Mouse (Mus musculus) G1E (cell line): ENCODE results near the gene Sema3b.

Source experiments
- CTCF ChIP-seq: IDR thresholded peaks from 2 replicates; pipeline ENCODE4 v1.5.1; 2012; ENCODE audit warnings: low read depth, low read length, inconsistent platforms, mixed read lengths
- GATA1 ChIP-seq: IDR thresholded peaks from 2 replicates; pipeline ENCODE4 v1.6.1; 2012; ENCODE audit warnings: borderline replicate concordance, low read length, inconsistent platforms, mixed read lengths
- POLR2AphosphoS5 ChIP-seq: IDR thresholded peaks from 2 replicates; pipeline ENCODE4 v1.6.1; 2012; ENCODE audit warnings: low read depth, low read length, inconsistent platforms; ENCODE audit not compliant: insufficient replicate concordance

GRCm38 (mm10) chr9:107583174-107583573 lies 25.9 kb downstream of the Sema3b start:
- TF ChIP-seq CTCF = no peak
- no peak for TF ChIP-seq GATA1
- no peak for TF ChIP-seq POLR2AphosphoS5
